Comparison of ENCODE assay signal across 30 mouse cellular contexts in the genomic region with DNA sequence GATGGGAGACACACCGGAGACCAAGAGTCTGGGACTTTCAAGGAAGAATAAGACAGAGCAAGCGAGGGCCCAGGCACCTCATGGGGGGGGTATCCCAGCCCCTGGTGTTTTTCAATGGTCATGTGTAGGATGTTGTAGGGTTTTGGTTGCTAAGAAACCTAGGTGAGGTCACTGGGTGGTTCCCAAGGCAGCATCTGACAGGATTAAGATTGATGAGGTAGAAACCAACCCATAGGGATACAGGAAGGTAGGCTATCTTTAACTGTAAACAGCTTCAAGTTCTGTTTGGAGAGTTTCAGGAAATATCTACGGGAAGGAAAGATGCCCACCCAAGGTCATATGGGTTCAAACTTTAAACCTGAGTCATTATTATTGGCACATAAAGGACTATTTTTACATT. TPM values are rescaled to one million over a fixed set of nuclear protein-coding genes. Genes with fewer than 3 reads are reported as not detected.
A peak's percentile ranks its signal among the peaks of the same experiment; 100 is the strongest.
DNase-seq lines count a peak whose midpoint lies in the region; ATAC-seq and TF ChIP-seq lines count a peak whose summit lies in the region.
"Had no signal": no experiment of that assay in that cellular context is flagged by ENCODE, and none has a peak within 500 bp of the region (broad histone marks: within the 10 kb centered on the region; RNA-seq: fewer than 3 reads in every experiment).

No protein-coding gene starts in this region.

- H3K27me3 ChIP-seq in liver, postnatal 0 days (ENCODE audit: insufficient read depth, low read length), result no peaks in the 10 kb centered on the region
- no peaks in the 10 kb centered on the region for H3K27me3 ChIP-seq in liver, embryonic 11.5 days (replicated peaks; ENCODE audit: control insufficient read depth, insufficient read depth, low read length)
- no peaks in the 10 kb centered on the region; the same call in 1 of the 2 replicates for H3K27me3 ChIP-seq in splenic B cell, adult 2 months (ENCODE audit: control insufficient read depth, insufficient read depth, low read length, poor library complexity, severe bottlenecking)
- H3K27me3 ChIP-seq: embryonic facial prominence, embryonic 15.5 days; forebrain, embryonic 12.5 days; hindbrain, embryonic 15.5 days; limb, embryonic 13.5 days; liver, embryonic 12.5 days; midbrain, embryonic 15.5 days; neural tube, embryonic 15.5 days had no signal

- no peaks in the 10 kb centered on the region for H3K9me3 ChIP-seq in liver, postnatal 0 days (ENCODE audit: low read length)
- H3K9me3 ChIP-seq in liver, embryonic 11.5 days (ENCODE audit: control insufficient read depth, low read length), result no peaks in the 10 kb centered on the region
- H3K9me3 ChIP-seq: embryonic facial prominence, embryonic 10.5 days; embryonic facial prominence, embryonic 15.5 days; forebrain, embryonic 12.5 days; G1E; hindbrain, embryonic 10.5 days; hindbrain, embryonic 15.5 days; limb, embryonic 13.5 days; liver, embryonic 12.5 days; midbrain, embryonic 10.5 days; midbrain, embryonic 15.5 days; neural tube, embryonic 15.5 days had no signal

- DNase-seq in adrenal gland, adult 2 months, result peak; percentile 30
- no peak for DNase-seq in adrenal gland, adult (ENCODE audit: inconsistent age in 2 of 2, low spot score in 1 of 2)
- no peak for DNase-seq in liver, postnatal 0 days
- no peak for DNase-seq in liver, embryonic 11.5 days (ENCODE audit: low spot score)
- peak; percentile 42 for DNase-seq in 416B (ENCODE audit: low read depth)
- DNase-seq in splenic B cell, adult 2 months (ENCODE audit: low read depth, low spot score), result peak; percentile 43
- DNase-seq in left cerebral cortex, adult 18-20 months (ENCODE audit: low spot score in 2 of 2), result no peak
- DNase-seq: adrenal gland, postnatal 25 days; cerebellum, adult 11-12 months; cerebellum, adult 9-11 months; forebrain, postnatal 0 days; heart, postnatal 14 days; kidney, adult 8-10 months; kidney, postnatal 10 days; lung, embryonic 14.5 days; retina, postnatal 1 day; right cerebral cortex, postnatal 14 days; thymus, postnatal 4 days had no signal

- TF ChIP-seq EP300 in liver, postnatal 0 days (IDR thresholded peaks at IDR 0.05; ENCODE audit: low read depth), result peak; percentile 29; the same call in 1 of the 2 replicates

- ATAC-seq in liver, postnatal 0 days, result no peak
- no peak for ATAC-seq in liver, embryonic 11.5 days (replicated peaks; ENCODE audit: low FRiP score)
- ATAC-seq: forebrain, postnatal 0 days; liver, embryonic 12.5 days; midbrain, embryonic 15.5 days had no signal

- peaks cover 24% of the 10 kb centered on the region for H3K4me1 ChIP-seq in liver, postnatal 0 days (ENCODE audit: insufficient read depth)
- peaks cover 17% of the 10 kb centered on the region for H3K4me1 ChIP-seq in liver, embryonic 11.5 days (replicated peaks; ENCODE audit: control insufficient read depth, insufficient read depth, low read length)

- TF ChIP-seq CTCF in liver, postnatal 0 days (IDR thresholded peaks at IDR 0.05; ENCODE audit: low read depth), result no peak

- WGBS in liver, postnatal 0 days (ENCODE audit: insufficient replicate concordance), result 86% methylated on average over 3 of the region's 3 CpGs
- 79% methylated on average over 3 of the region's 3 CpGs for WGBS in liver, embryonic 11.5 days

- no peaks in the 10 kb centered on the region for H3K36me3 ChIP-seq in liver, postnatal 0 days (replicated peaks; ENCODE audit: insufficient read depth, low read length)
- H3K36me3 ChIP-seq in liver, embryonic 11.5 days (ENCODE audit: control insufficient read depth, insufficient read depth, low read length), result no peaks in the 10 kb centered on the region
- no peaks in the 10 kb centered on the region for H3K36me3 ChIP-seq in splenic B cell, adult 2 months (ENCODE audit: control insufficient read depth, insufficient read depth, low read length, poor library complexity, severe bottlenecking)
- H3K36me3 ChIP-seq: embryonic facial prominence, embryonic 10.5 days; embryonic facial prominence, embryonic 15.5 days; forebrain, embryonic 12.5 days; G1E; hindbrain, embryonic 10.5 days; hindbrain, embryonic 15.5 days; limb, embryonic 13.5 days; liver, embryonic 12.5 days; midbrain, embryonic 10.5 days; midbrain, embryonic 15.5 days; neural tube, embryonic 15.5 days had no signal

- no peak overlapping the region for H3K27ac ChIP-seq in liver, postnatal 0 days (ENCODE audit: low read depth)
- no peak overlapping the region for H3K27ac ChIP-seq in liver, embryonic 11.5 days (ENCODE audit: low read depth, low read length)
- H3K27ac ChIP-seq: embryonic facial prominence, embryonic 10.5 days; embryonic facial prominence, embryonic 15.5 days; forebrain, embryonic 12.5 days; hindbrain, embryonic 10.5 days; hindbrain, embryonic 15.5 days; left cerebral cortex, adult 2 months; limb, embryonic 13.5 days; liver, embryonic 12.5 days; midbrain, embryonic 10.5 days; midbrain, embryonic 15.5 days; neural tube, embryonic 15.5 days had no signal

- no peak overlapping the region for H3K4me3 ChIP-seq in liver, postnatal 0 days (ENCODE audit: low read depth, low read length)
- no peak overlapping the region for H3K4me3 ChIP-seq in liver, embryonic 11.5 days (ENCODE audit: low read depth, low read length)
- H3K4me3 ChIP-seq: embryonic facial prominence, embryonic 10.5 days; embryonic facial prominence, embryonic 15.5 days; forebrain, embryonic 12.5 days; hindbrain, embryonic 10.5 days; hindbrain, embryonic 15.5 days; left cerebral cortex, adult 2 months; limb, embryonic 13.5 days; liver, embryonic 12.5 days; midbrain, embryonic 10.5 days; midbrain, embryonic 15.5 days; neural tube, embryonic 15.5 days had no signal

- H3K4me2 ChIP-seq in liver, postnatal 0 days (ENCODE audit: low read depth, low read length), result no peak overlapping the region
- no peak overlapping the region for H3K4me2 ChIP-seq in liver, embryonic 11.5 days
- H3K4me2 ChIP-seq: embryonic facial prominence, embryonic 15.5 days; forebrain, embryonic 12.5 days; hindbrain, embryonic 15.5 days; limb, embryonic 13.5 days; liver, embryonic 12.5 days; lung, embryonic 14.5 days; midbrain, embryonic 15.5 days; neural tube, embryonic 15.5 days had no signal

- no peak overlapping the region for H3K9ac ChIP-seq in liver, postnatal 0 days (replicated peaks)
- H3K9ac ChIP-seq in liver, embryonic 11.5 days (ENCODE audit: low read depth, low read length), result no peak overlapping the region
- H3K9ac ChIP-seq: embryonic facial prominence, embryonic 15.5 days; forebrain, embryonic 12.5 days; forebrain, postnatal 0 days; hindbrain, embryonic 15.5 days; limb, embryonic 13.5 days; liver, embryonic 12.5 days; lung, embryonic 14.5 days; midbrain, embryonic 15.5 days; neural tube, embryonic 15.5 days had no signal

RNA-seq across cellular contexts. Expression of a gene that starts 21.2 kb away (rescaled TPM):
- total RNA-seq in adrenal gland, adult 2 months (2021), result 100 to 1,000 TPM in 1 of 2 experiments, 10 to 100 TPM in 1; 80.4 to 120 TPM
- polyA plus RNA-seq in adrenal gland, adult 2 months (2012; rRNA removed), result 42.2 and 42.7 TPM in 2 replicates
- polyA plus RNA-seq in liver, postnatal 0 days (2015; fragmentation: Nextera tagmentation; extraction: Ambion mirVana), result 52.2 and 64.6 TPM in 2 replicates
- polyA plus RNA-seq in liver, embryonic 11.5 days (2014; fragmentation: Nextera tagmentation; extraction: Ambion mirVana), result 149 and 176 TPM in 2 replicates
- total RNA-seq in left cerebral cortex, adult 18-20 months (2021), result 10 to 100 TPM; 30.2 to 35.7 TPM

RNA-seq across cellular contexts. Expression of a gene that starts 59.3 kb away (rescaled TPM):
- total RNA-seq in adrenal gland, adult 2 months (2021), result 100 to 1,000 TPM; 107 to 122 TPM
- polyA plus RNA-seq in adrenal gland, adult 2 months (2012; rRNA removed), result 19.4 and 23.2 TPM in 2 replicates
- 79.3 and 90.6 TPM in 2 replicates for polyA plus RNA-seq in liver, postnatal 0 days (2015; fragmentation: Nextera tagmentation; extraction: Ambion mirVana)
- polyA plus RNA-seq in liver, embryonic 11.5 days (2014; fragmentation: Nextera tagmentation; extraction: Ambion mirVana), result 191 and 195 TPM in 2 replicates
- 100 to 1,000 TPM; 131 to 132 TPM for total RNA-seq in left cerebral cortex, adult 18-20 months (2021)

Comparison
In these comparisons a context has a peak if more than half of its experiments do, and no peak if none do; other contexts are left out.
1. DNase-seq: peak in adrenal gland, adult 2 months (single experiment), 416B (single experiment) and splenic B cell, adult 2 months (single experiment); none in adrenal gland, adult (0 of 2), liver, postnatal 0 days (single experiment), liver, embryonic 11.5 days (single experiment) and left cerebral cortex, adult 18-20 months (0 of 2).